Mouse (Mus musculus): Measurements from ENCODE around the gene Timp2.
"Not testable (repeated sequence)": the region's sequence is repeated elsewhere in the genome, so short reads cannot be mapped to it uniquely, and the experiment has no call there.

Gene Timp2

DNA sequence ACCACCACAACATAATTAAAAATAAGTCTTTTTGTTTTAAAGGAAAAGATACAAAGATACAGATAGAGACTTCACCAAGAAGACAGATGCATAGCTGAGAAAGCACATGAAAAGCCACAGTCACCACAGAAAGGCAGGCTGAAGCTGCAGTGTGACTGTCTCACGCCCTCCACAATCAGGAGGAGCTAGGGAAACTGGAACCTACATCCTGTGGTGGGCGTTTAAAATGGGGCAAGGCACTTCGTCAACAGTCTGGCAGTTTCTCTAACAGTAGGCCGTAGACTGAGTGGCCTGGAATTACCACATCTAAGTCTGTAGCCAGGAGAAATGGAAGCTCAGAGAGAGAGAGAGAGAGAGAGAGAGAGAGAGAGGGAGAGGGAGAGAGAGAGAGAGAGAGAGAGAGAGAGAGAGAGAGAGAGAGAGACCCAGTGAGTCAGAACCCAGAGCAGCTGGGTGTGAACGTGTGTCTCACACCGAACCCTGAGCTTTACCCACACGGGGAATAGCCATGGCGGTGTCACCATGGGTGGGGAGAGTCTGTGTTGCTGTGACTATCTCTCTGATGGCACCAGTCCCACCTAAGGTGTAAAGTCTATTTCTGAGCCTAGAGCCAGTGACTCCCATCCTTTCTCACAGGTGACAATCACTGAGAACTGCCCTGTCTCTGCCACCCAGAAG lies 17.9 kb downstream of the Timp2 start:
- peak; percentile 80 for DNase-seq (ENCODE audit: low read depth)

GRCm38 (mm10) chr11:118333431-118333830 lies 22.1 kb downstream of the Timp2 start:
- no peak for DNase-seq (ENCODE audit: low read depth)

DNA sequence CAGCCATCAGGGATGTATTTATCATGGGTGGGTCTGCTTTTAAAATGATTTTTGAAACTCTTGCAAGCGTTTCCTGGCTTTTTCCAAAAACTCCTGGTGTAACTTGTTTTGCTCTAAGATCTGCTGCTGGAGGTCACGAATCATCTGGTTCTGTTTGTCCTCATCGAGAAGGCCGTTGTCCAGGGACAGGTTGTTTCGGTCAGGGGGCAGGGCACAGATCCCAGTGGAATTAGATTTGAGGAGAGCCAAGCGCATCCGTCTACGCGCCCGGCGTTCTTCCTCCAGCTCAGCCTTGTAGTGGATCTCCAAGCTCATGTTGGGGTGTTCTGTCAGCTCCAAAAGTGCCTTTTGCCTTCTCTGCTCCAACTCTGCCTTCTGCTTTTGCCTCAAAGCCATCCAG lies 23.2 kb downstream of the Timp2 start:
- no peak for DNase-seq (ENCODE audit: low read depth)

DNA sequence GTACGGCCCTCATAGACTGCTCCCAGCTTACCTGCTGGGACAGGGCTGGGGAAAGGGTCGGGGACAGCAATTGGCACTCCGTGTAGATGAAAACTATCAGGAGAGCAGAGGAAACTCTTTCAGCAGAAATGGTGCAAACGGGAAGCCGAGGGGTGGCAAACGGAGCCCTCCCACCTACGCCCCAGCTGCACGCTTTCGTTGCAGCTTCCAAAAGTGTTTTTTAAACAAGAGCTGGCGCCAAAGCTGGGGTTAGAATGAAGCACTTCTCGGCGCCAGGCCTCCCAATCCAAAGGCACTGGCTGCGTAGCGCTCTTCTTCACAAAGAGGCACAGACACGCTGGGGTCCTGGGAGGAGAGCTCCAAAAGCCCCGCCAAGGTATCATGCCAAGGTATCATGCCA lies 24.8 kb downstream of the Timp2 start:
- DNase-seq (ENCODE audit: low read depth): no peak

DNA sequence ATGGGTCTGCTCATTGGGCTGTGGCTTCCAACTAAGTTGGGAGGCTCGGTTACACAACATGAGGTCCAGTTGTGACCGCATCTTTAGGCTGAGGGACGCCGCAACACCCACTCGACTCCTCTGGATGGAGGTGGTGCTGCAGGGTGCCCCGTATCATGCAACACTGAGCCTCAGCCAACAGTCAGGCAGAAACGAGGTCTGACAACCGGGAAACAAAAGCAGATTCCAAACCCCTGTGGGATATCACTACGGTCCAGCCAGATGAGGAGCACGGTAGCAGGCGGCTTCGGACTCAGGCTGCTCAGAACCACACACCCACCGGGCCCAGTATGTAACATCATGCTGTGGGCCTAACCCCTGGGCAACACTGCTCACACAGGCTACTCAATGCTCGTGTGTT lies 25.2 kb downstream of the Timp2 start:
- no peak for DNase-seq (ENCODE audit: low read depth)

DNA sequence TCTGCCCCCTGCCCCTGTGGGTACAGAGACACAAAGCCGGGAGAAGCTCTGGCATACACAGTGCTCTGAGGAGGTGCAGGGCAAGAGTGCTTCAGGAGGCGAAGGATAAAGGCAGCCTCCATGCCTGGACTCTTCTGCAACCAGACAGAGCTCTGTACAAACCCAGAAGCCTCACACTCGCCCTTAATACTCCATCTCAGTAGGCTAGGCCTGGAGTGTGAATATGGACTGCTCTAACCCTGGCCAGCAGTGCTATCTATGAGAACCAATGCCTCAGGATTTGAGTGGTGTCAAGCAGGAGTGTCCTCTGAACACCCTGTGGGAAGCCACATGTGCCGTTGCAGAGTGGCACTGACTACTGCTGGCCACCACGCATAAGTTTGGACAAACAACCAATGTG lies 26.6 kb downstream of the Timp2 start:
- DNase-seq (ENCODE audit: low read depth): no peak

- DNase-seq (ENCODE audit: low read depth): no peak
Observed at GRCm38 (mm10) chr11:118328511-118328910, 27.0 kb downstream of the Timp2 start.

DNA sequence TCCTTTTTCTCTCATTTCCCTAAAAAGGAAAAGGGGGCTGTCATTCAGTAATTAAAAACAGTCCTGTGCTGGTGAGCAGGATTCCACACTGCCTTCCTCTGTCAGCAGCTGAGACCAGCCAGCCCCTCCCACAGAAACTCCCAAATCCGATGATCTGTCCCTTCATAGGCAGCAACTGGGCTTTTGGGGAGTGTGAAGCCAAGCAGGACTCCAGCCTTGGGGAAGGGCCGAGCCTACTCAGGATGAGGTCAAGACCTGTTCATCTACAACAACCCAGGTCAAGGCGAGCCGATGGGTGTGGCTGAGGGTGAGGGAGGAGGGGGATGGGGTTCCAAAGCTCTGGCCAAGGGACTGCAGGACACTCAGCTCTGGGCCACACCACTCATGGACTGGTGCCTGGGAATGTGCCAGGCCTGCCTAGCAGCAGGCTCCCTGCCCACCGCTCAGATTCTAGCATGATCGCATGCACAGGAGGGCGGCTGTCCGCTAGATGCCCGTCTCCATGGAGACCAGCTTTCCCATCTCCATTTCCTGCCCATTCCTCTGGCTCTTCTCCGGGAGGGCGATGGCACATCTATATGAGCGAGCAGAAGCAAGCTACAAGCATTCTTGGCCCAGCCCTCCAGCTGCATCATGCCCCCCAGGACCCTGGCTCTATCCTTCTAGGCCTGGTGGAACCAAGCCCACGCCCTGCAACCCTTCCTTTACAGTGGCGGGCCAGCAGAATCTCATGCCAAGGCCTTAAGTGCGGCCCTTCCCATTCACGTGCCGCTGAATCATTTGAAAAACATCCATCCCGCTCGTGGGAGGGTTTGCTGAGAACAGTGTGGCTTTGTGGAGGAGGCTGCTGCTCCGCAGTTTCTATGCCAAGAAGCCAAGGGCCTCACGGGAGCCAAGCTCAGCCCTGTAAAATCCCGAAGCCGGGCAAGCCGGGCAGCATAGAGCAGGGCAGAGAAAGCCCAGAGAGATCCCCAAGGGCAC lies 28.3 kb downstream of the Timp2 start:
- DNase-seq (ENCODE audit: low read depth): peak; percentile 99

GRCm38 (mm10) chr11:118326491-118326890 lies 29.0 kb downstream of the Timp2 start:
- no peak for DNase-seq (ENCODE audit: low read depth)

DNA sequence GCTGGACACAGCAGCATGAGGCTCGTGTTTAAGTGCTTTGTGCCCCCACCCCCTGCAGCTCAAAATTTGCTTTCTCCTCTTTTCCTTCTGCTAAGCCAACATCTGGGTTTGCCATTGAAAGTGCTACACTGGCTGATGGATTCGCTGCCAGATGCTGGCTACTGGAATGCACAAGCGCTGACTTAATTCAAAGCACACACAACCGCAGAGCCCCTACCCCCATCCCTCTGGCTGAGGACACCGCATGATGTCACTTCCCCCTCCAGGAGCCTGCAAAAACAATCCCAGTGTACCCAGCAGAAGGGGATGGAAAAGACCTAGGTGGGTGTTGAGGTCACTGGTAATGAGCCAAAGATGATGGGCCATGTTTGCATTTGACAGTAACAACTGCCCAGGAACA lies 31.0 kb downstream of the Timp2 start:
- peak; percentile 92 for DNase-seq (ENCODE audit: low read depth)

DNA sequence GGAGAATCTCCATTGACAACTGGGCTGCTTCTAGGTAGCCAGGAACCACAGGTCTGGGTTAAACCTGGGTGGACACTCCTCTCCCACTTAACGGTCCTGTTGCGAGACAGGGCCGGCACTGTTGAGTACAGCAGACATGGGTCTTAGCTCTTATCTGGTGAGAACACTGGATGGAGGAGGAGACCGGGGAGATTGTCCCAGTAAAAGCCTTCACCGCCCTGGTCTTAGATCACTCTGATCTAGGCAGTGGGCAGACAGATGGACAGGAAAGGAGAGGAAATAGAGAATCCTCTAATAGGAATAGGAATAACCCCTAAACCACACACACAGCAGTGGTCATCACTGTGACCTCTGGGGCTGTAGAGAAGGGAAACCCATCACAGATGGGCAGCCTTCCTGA lies 31.6 kb downstream of the Timp2 start:
- no peak for DNase-seq (ENCODE audit: low read depth)

- DNase-seq (ENCODE audit: low read depth): no peak
Observed at GRCm38 (mm10) chr11:118322647-118323046, 32.9 kb downstream of the Timp2 start.

GRCm38 (mm10) chr11:118321971-118322370 lies 33.6 kb downstream of the Timp2 start:
- peak; percentile 78 for DNase-seq (ENCODE audit: low read depth)

GRCm38 (mm10) chr11:118321500-118321899 lies 34.0 kb downstream of the Timp2 start:
- DNase-seq (ENCODE audit: low read depth): no peak

GRCm38 (mm10) chr11:118318678-118319077 lies 36.9 kb downstream of the Timp2 start:
- DNase-seq (ENCODE audit: low read depth): no peak

- no peak for DNase-seq (ENCODE audit: low read depth)
Observed at GRCm38 (mm10) chr11:118317129-118317528, 38.4 kb downstream of the Timp2 start.

DNA sequence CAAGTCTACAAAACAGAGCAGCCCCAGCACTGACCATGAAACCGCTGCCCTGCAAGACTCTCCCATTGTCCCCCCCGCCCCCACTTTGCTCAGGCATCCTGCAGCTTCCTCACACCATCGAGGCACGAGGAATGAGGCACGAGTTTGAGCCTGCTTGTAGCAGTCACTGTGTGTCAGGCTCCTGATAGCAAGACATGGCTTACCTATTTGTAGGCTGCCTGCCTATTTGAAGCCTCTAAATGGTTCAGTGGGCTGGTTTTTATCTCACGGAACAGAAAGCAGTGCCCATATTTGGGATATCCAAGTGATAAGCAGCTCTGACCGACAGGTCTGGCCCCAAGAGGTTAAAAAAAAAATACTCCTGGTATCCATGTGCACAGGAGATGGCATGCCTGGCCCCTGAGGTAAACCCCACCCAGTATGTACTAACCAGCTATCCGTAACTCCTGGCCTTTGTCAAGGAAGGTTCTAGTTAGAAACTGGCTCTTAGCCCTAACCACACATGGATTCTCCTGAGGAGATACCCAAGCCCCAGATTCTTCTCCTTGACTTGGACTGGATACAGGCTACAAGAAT lies 39.2 kb downstream of the Timp2 start:
- DNase-seq (ENCODE audit: low read depth): no peak

GRCm38 (mm10) chr11:118312132-118312723 lies 43.3 kb downstream of the Timp2 start:
- no peak for DNase-seq (ENCODE audit: low read depth)

GRCm38 (mm10) chr11:118307962-118308361 lies 47.6 kb downstream of the Timp2 start:
- not testable (repeated sequence) for DNase-seq (ENCODE audit: low read depth)

- DNase-seq (ENCODE audit: low read depth): not testable (repeated sequence)
Observed at GRCm38 (mm10) chr11:118303959-118304358, 51.6 kb downstream of the Timp2 start.

DNA sequence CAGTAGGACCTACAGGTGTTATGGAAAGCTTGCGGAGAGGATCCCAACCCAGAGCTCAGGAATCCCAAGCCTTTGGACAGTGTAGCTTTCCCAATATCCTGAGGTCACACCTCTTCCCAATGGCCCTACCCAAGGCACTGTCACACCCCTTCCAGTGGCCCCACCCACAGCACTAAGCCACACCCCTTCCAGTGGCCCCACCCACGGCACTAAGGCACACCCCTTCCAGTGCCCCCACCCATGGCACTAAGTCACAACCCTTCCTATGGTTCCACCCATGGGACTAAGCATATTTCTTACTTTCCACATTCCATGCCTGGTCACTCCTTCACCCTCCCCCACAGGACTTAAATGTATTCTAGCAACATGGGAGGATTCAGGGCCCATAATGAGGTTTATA lies 56.7 kb downstream of the Timp2 start:
- DNase-seq (ENCODE audit: low read depth): no peak

DNA sequence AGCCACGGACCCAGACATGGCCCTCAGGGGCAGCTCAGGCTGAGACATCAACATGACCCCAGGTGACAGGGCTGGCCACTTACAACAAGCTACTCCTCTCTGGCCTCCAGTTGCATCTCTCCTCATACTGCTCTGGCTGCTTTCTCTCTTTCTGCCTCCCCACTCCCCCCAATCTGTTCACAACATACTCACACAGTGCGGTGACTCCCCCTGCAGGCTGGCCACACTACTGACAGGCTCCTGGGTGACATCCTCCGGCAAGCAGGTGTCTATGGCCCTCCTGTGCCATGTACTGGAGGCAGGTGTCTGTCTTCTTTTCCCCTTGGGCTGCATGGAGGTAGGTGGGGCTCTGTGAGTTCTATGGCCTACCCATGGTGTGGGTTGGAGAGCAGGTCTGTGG lies 57.6 kb downstream of the Timp2 start:
- no peak for DNase-seq (ENCODE audit: low read depth)

Data from fibroblast of lung, adult 2 months (primary cell).